Mouse (Mus musculus): ENCODE measurements around the gene Cit. TPM values are rescaled to one million over a fixed set of nuclear protein-coding genes. Genes with fewer than 3 reads are reported as not detected.
"Not testable (repeated sequence)": the region's sequence is repeated elsewhere in the genome, so short reads cannot be mapped to it uniquely, and the experiment has no call there.

The Cit gene
- polyA plus RNA-seq (2016; fragmentation: Nextera tagmentation; extraction: Ambion mirVana), result 42.6 and 48.9 TPM in 2 replicates

GRCm38 (mm10) chr5:115844766-115845634 lies at the start of gene Cit:
TSS of gene Cit (plus strand) at chr5:115845278.
- WGBS, result under 1% methylated on average over 39 of the region's 42 CpGs
- H3K4me1 ChIP-seq, result peaks cover 52% of the 10 kb centered on the region
- peak within 1 kb of the TSS; percentile 86 for H3K4me3 ChIP-seq
- peaks cover 33% of the 10 kb centered on the region for H3K36me3 ChIP-seq (replicated peaks)
- H3K9me3 ChIP-seq, result peaks cover 10% of the 10 kb centered on the region; the same call in 1 of the 2 replicates
- peak within 1 kb of the TSS; percentile 95 for H3K27ac ChIP-seq
- DNase-seq (ENCODE audit: extremely low spot score, low spot score), result peak; percentile 93
- no peaks in the 10 kb centered on the region for H3K27me3 ChIP-seq (ENCODE audit: poor library complexity, severe bottlenecking)

GRCm38 (mm10) chr5:115799016-115799894 lies 45.8 kb upstream of the Cit start:
- Histone ChIP-seq H3K27ac (no peak overlapping the region), H3K4me3 (no peak overlapping the region), H3K9me3 (no peaks in the 10 kb centered on the region), H3K4me1 (0 out of 2 replicates have a peak, but pooled peaks cover 2% of the 10 kb centered on the region), H3K27me3 (ENCODE audit: poor library complexity, severe bottlenecking) (no peaks in the 10 kb centered on the region), H3K36me3 (replicated peaks) (no peaks in the 10 kb centered on the region)
- WGBS, result 76% methylated on average over 15 of the region's 15 CpGs
- no peak for DNase-seq (ENCODE audit: extremely low spot score, low spot score)

GRCm38 (mm10) chr5:115799895-115800232 lies 45.2 kb upstream of the Cit start:
- H3K27me3 ChIP-seq (ENCODE audit: poor library complexity, severe bottlenecking), result no peaks in the 10 kb centered on the region
- H3K4me3 ChIP-seq, result no peak overlapping the region
- H3K27ac ChIP-seq, result no peak overlapping the region
- 0 out of 2 replicates have a peak, but pooled peaks cover 2% of the 10 kb centered on the region for H3K4me1 ChIP-seq
- no peaks in the 10 kb centered on the region for H3K36me3 ChIP-seq (replicated peaks)
- 52% methylated on average over 4 of the region's 4 CpGs for WGBS
- no peaks in the 10 kb centered on the region for H3K9me3 ChIP-seq
- no peak for DNase-seq (ENCODE audit: extremely low spot score, low spot score)

GRCm38 (mm10) chr5:115812262-115812661 lies 32.8 kb upstream of the Cit start:
- no peak overlapping the region for H3K4me3 ChIP-seq
- no peak for DNase-seq (ENCODE audit: extremely low spot score, low spot score)
- no peaks in the 10 kb centered on the region for H3K36me3 ChIP-seq (replicated peaks)
- 94% methylated on average over 3 of the region's 3 CpGs for WGBS
- no peaks in the 10 kb centered on the region for H3K4me1 ChIP-seq
- peaks cover 11% of the 10 kb centered on the region; the same call in 1 of the 2 replicates for H3K9me3 ChIP-seq
- H3K27ac ChIP-seq, result no peak overlapping the region
- H3K27me3 ChIP-seq (ENCODE audit: poor library complexity, severe bottlenecking), result no peaks in the 10 kb centered on the region

- WGBS, result 90% methylated on average over 6 of the region's 6 CpGs
- Histone ChIP-seq H3K27me3 (ENCODE audit: poor library complexity, severe bottlenecking) (no peaks in the 10 kb centered on the region), H3K36me3 (replicated peaks) (no peaks in the 10 kb centered on the region), H3K9me3 (no peaks in the 10 kb centered on the region), H3K4me1 (no peaks in the 10 kb centered on the region), H3K27ac (no peak overlapping the region), H3K4me3 (no peak overlapping the region)
- DNase-seq (ENCODE audit: extremely low spot score, low spot score), result no peak
Observed at GRCm38 (mm10) chr5:115817022-115817421, 28.1 kb upstream of the Cit start.

- H3K4me1 ChIP-seq; H3K27ac ChIP-seq; H3K9me3 ChIP-seq; H3K36me3 ChIP-seq (replicated peaks); H3K4me3 ChIP-seq; DNase-seq (ENCODE audit: extremely low spot score, low spot score); H3K27me3 ChIP-seq (ENCODE audit: poor library complexity, severe bottlenecking): not testable (repeated sequence)
- 80% methylated on average over 1 of the region's 1 CpGs for WGBS
Observed at GRCm38 (mm10) chr5:115817655-115818054, 27.4 kb upstream of the Cit start.

- Histone ChIP-seq H3K27me3 (ENCODE audit: poor library complexity, severe bottlenecking) (no peaks in the 10 kb centered on the region), H3K4me1 (no peaks in the 10 kb centered on the region), H3K36me3 (replicated peaks) (no peaks in the 10 kb centered on the region), H3K4me3 (no peak overlapping the region), H3K27ac (no peak overlapping the region), H3K9me3 (no peaks in the 10 kb centered on the region)
- 81% methylated on average over 9 of the region's 9 CpGs for WGBS
- DNase-seq (ENCODE audit: extremely low spot score, low spot score), result no peak
Observed at GRCm38 (mm10) chr5:115819966-115820365, 25.1 kb upstream of the Cit start.

GRCm38 (mm10) chr5:115821200-115821599 lies 23.9 kb upstream of the Cit start:
- H3K27me3 ChIP-seq (ENCODE audit: poor library complexity, severe bottlenecking), result no peaks in the 10 kb centered on the region
- no peaks in the 10 kb centered on the region for H3K9me3 ChIP-seq
- H3K36me3 ChIP-seq (replicated peaks), result no peaks in the 10 kb centered on the region
- 93% methylated on average over 12 of the region's 12 CpGs for WGBS
- H3K27ac ChIP-seq, result no peak overlapping the region
- no peak for DNase-seq (ENCODE audit: extremely low spot score, low spot score)
- no peaks in the 10 kb centered on the region for H3K4me1 ChIP-seq
- no peak overlapping the region for H3K4me3 ChIP-seq

GRCm38 (mm10) chr5:115821910-115822309 lies 23.2 kb upstream of the Cit start:
- 91% methylated on average over 7 of the region's 7 CpGs for WGBS
- Histone ChIP-seq H3K27ac (no peak overlapping the region), H3K9me3 (no peaks in the 10 kb centered on the region), H3K27me3 (ENCODE audit: poor library complexity, severe bottlenecking) (no peaks in the 10 kb centered on the region), H3K4me1 (no peaks in the 10 kb centered on the region), H3K4me3 (no peak overlapping the region), H3K36me3 (replicated peaks) (no peaks in the 10 kb centered on the region)
- DNase-seq (ENCODE audit: extremely low spot score, low spot score), result no peak

- Histone ChIP-seq H3K27ac (no peak overlapping the region), H3K4me1 (no peaks in the 10 kb centered on the region), H3K9me3 (peaks cover 4% of the 10 kb centered on the region; the same call in 1 of the 2 replicates), H3K27me3 (ENCODE audit: poor library complexity, severe bottlenecking) (no peaks in the 10 kb centered on the region), H3K36me3 (replicated peaks) (no peaks in the 10 kb centered on the region), H3K4me3 (no peak overlapping the region)
- DNase-seq (ENCODE audit: extremely low spot score, low spot score), result no peak
- 96% methylated on average over 2 of the region's 2 CpGs for WGBS
Observed at GRCm38 (mm10) chr5:115832754-115833153, 12.3 kb upstream of the Cit start.

GRCm38 (mm10) chr5:115833806-115834205 lies 11.3 kb upstream of the Cit start:
- H3K4me1 ChIP-seq; DNase-seq (ENCODE audit: extremely low spot score, low spot score); H3K36me3 ChIP-seq (replicated peaks); H3K9me3 ChIP-seq; H3K4me3 ChIP-seq; H3K27me3 ChIP-seq (ENCODE audit: poor library complexity, severe bottlenecking); H3K27ac ChIP-seq: not testable (repeated sequence)

GRCm38 (mm10) chr5:115835291-115835690 lies 9.8 kb upstream of the Cit start:
- DNase-seq (ENCODE audit: extremely low spot score, low spot score), result no peak
- peaks cover 4% of the 10 kb centered on the region; the same call in 1 of the 2 replicates for H3K9me3 ChIP-seq
- H3K27me3 ChIP-seq (ENCODE audit: poor library complexity, severe bottlenecking), result no peaks in the 10 kb centered on the region
- no peak overlapping the region for H3K27ac ChIP-seq
- H3K36me3 ChIP-seq (replicated peaks), result no peaks in the 10 kb centered on the region
- no peaks in the 10 kb centered on the region for H3K4me1 ChIP-seq
- 63% methylated on average over 7 of the region's 7 CpGs for WGBS
- H3K4me3 ChIP-seq, result no peak overlapping the region

GRCm38 (mm10) chr5:115838059-115838458 lies 7.0 kb upstream of the Cit start:
- no peak overlapping the region for H3K4me3 ChIP-seq
- H3K4me1 ChIP-seq, result no peaks in the 10 kb centered on the region
- H3K36me3 ChIP-seq (replicated peaks), result no peaks in the 10 kb centered on the region
- no peak overlapping the region for H3K27ac ChIP-seq
- DNase-seq (ENCODE audit: extremely low spot score, low spot score), result no peak
- peaks cover 3% of the 10 kb centered on the region; the same call in 1 of the 2 replicates for H3K9me3 ChIP-seq
- H3K27me3 ChIP-seq (ENCODE audit: poor library complexity, severe bottlenecking), result no peaks in the 10 kb centered on the region
- WGBS, result 92% methylated on average over 6 of the region's 6 CpGs

Data from forebrain, embryonic 10.5 days (tissue).